Mouse (Mus musculus): ENCODE data around the gene Irf2bp2.

Gene Irf2bp2

GRCm38 (mm10) chr8:126593889-126594480, at the start of gene Irf2bp2:
Gene Irf2bp2 (minus strand): TSS chr8:126593986.
- in situ Hi-C loops (cut with MseI, MboI) = loop anchor here in 1 of 2 experiments (5.0 to 25.0 kb wide), 2 partner anchors 97 to 318 kb away; no protein-coding TSS in a partner anchor

- in situ Hi-C loops (cut with MseI, MboI) = no loop called here
Observed at GRCm38 (mm10) chr8:126642665-126643064, 48.9 kb upstream of the Irf2bp2 start.

GRCm38 (mm10) chr8:126641568-126642295, 47.9 kb upstream of the Irf2bp2 start:
- in situ Hi-C loops (cut with MseI, MboI) = no loop called here

- in situ Hi-C loops (cut with MseI, MboI) = no loop called here
Observed at GRCm38 (mm10) chr8:126639161-126639560, 45.4 kb upstream of the Irf2bp2 start.

- in situ Hi-C loops (cut with MseI, MboI) = no loop called here
Observed at GRCm38 (mm10) chr8:126638027-126638426, 44.2 kb upstream of the Irf2bp2 start.

GRCm38 (mm10) chr8:126634541-126635048, 40.8 kb upstream of the Irf2bp2 start:
- in situ Hi-C loops (cut with MseI, MboI) = no loop called here

GRCm38 (mm10) chr8:126628616-126629015, 34.8 kb upstream of the Irf2bp2 start:
- in situ Hi-C loops (cut with MseI, MboI) = no loop called here

- in situ Hi-C loops (cut with MseI, MboI) = no loop called here
Observed at GRCm38 (mm10) chr8:126626415-126626814, 32.6 kb upstream of the Irf2bp2 start.

GRCm38 (mm10) chr8:126622111-126622795, 28.5 kb upstream of the Irf2bp2 start:
- in situ Hi-C loops (cut with MseI, MboI) = no loop called here

GRCm38 (mm10) chr8:126620721-126621120, 26.9 kb upstream of the Irf2bp2 start:
- in situ Hi-C loops (cut with MseI, MboI) = no loop called here

- in situ Hi-C loops (cut with MseI, MboI) = no loop called here
Observed at GRCm38 (mm10) chr8:126619487-126619886, 25.7 kb upstream of the Irf2bp2 start.

- in situ Hi-C loops (cut with MseI, MboI) = no loop called here
Observed at GRCm38 (mm10) chr8:126617665-126618064, 23.9 kb upstream of the Irf2bp2 start.

- in situ Hi-C loops (cut with MseI, MboI) = no loop called here
Observed at GRCm38 (mm10) chr8:126616736-126617135, 22.9 kb upstream of the Irf2bp2 start.

GRCm38 (mm10) chr8:126615765-126616164, 22.0 kb upstream of the Irf2bp2 start:
- in situ Hi-C loops (cut with MseI, MboI) = no loop called here

- in situ Hi-C loops (cut with MseI, MboI) = no loop called here
Observed at GRCm38 (mm10) chr8:126614740-126615132, 20.9 kb upstream of the Irf2bp2 start.

GRCm38 (mm10) chr8:126614062-126614739, 20.4 kb upstream of the Irf2bp2 start:
- in situ Hi-C loops (cut with MseI, MboI) = no loop called here

GRCm38 (mm10) chr8:126613143-126613542, 19.4 kb upstream of the Irf2bp2 start:
- in situ Hi-C loops (cut with MseI, MboI) = no loop called here

- in situ Hi-C loops (cut with MseI, MboI) = no loop called here
Observed at GRCm38 (mm10) chr8:126612739-126613138, 19.0 kb upstream of the Irf2bp2 start.

GRCm38 (mm10) chr8:126610713-126611112, 16.9 kb upstream of the Irf2bp2 start:
- in situ Hi-C loops (cut with MseI, MboI) = no loop called here

GRCm38 (mm10) chr8:126609556-126610263, 15.9 kb upstream of the Irf2bp2 start:
- in situ Hi-C loops (cut with MseI, MboI) = no loop called here
